Mouse (Mus musculus) CH12.LX (cell line): ENCODE data around the gene Ubald2. TPM values are rescaled to one million over a fixed set of nuclear protein-coding genes. Genes with fewer than 3 reads are reported as not detected.

Experiments
- DNase-seq: peaks from one replicate; pipeline ENCODE4 v3.0.0-alpha.2; 2013; ENCODE audit errors: extremely low read depth
- H3K27ac ChIP-seq: 2 replicates; pipeline ENCODE4 v1.5.1; 2012; ENCODE audit warnings: low read depth, mild to moderate bottlenecking, control low read depth, moderate library complexity; ENCODE audit not compliant: insufficient read depth
- H3K27me3 ChIP-seq: replicated peaks from 2 replicates; pipeline ENCODE3; 2012; ENCODE audit warnings: inconsistent platforms
- H3K36me3 ChIP-seq, 2 experiments: replicated peaks in 1 of 2; 2 replicates each; pipeline versions ENCODE3 to v1.6.1; 2012; ENCODE audit warnings: inconsistent platforms in 1 of 2, low read length in 1 of 2, mild to moderate bottlenecking in 1 of 2, mixed read lengths in 1 of 2, moderate library complexity in 1 of 2; ENCODE audit not compliant: control insufficient read depth in 1 of 2, insufficient read depth in 1 of 2
- H3K4me1 ChIP-seq, 2 experiments: 2 replicates each; pipeline ENCODE4 v1.6.1; 2012; ENCODE audit warnings: inconsistent platforms in 1 of 2, moderate library complexity in 1 of 2; ENCODE audit not compliant: insufficient read depth in 2 of 2, control insufficient read depth in 1 of 2
- H3K4me2 ChIP-seq: 2 replicates; pipeline ENCODE4 v1.6.1; 2012; ENCODE audit warnings: low read depth, mild to moderate bottlenecking, control low read depth; ENCODE audit not compliant: poor library complexity, insufficient read depth, severe bottlenecking
- H3K4me3 ChIP-seq, 3 experiments: fragments of 150-350 bp in 1 of 3; sonication (generic) in 1 of 3; replicated peaks in 1 of 3; 2 replicates each; pipeline versions ENCODE3 to v1.5.1; 2011 to 2012; ENCODE audit warnings: low read depth in 2 of 3, low read length in 2 of 3, mild to moderate bottlenecking in 2 of 3, moderate library complexity in 2 of 3, control low read depth in 1 of 3, improper control_type of control experiment in 1 of 3, inconsistent platforms in 1 of 3, mixed read lengths in 1 of 3; ENCODE audit not compliant: poor library complexity in 1 of 3
- H3K79me2 ChIP-seq: replicated peaks from 2 replicates; pipeline ENCODE4 v1.6.1; 2012; ENCODE audit warnings: mild to moderate bottlenecking, moderate library complexity; ENCODE audit not compliant: control insufficient read depth, poor library complexity, insufficient read depth, severe bottlenecking; ENCODE audit errors: extremely low read depth
- H3K9ac ChIP-seq: 2 replicates; pipeline ENCODE4 v1.6.1; 2012; ENCODE audit warnings: low read depth, mild to moderate bottlenecking, control low read depth, moderate library complexity; ENCODE audit not compliant: insufficient read depth
- H3K9me3 ChIP-seq: replicated peaks from 2 replicates; pipeline ENCODE3; 2012; ENCODE audit warnings: low read length, inconsistent platforms, mixed read lengths
- BHLHE40 ChIP-seq: IDR thresholded peaks from 2 replicates; pipeline ENCODE4 v1.6.1; 2011; ENCODE audit warnings: mild to moderate bottlenecking, low read depth, low read length, improper control_type of control experiment
- CHD1 ChIP-seq: IDR thresholded peaks from 2 replicates; pipeline ENCODE4 v1.6.1; 2012; ENCODE audit warnings: low read depth, low read length, improper control_type of control experiment, inconsistent platforms
- CHD2 ChIP-seq: IDR thresholded peaks from 2 replicates; pipeline ENCODE4 v1.6.1; 2011; ENCODE audit warnings: low read length, improper control_type of control experiment
- CTCF ChIP-seq, 2 experiments: IDR thresholded peaks in 1 of 2; conservative IDR thresholded peaks in 1 of 2; 2 replicates each; pipeline ENCODE4 v1.5.1; 2011 to 2012; ENCODE audit warnings: low read depth in 2 of 2, low read length in 2 of 2, improper control_type of control experiment in 1 of 2, inconsistent platforms in 1 of 2, mild to moderate bottlenecking in 1 of 2, moderate library complexity in 1 of 2
- E2F4 ChIP-seq: IDR thresholded peaks from 2 replicates; pipeline ENCODE4 v1.6.1; 2011; ENCODE audit warnings: low read depth, low read length, improper control_type of control experiment; ENCODE audit not compliant: insufficient replicate concordance
- ELF1 ChIP-seq: IDR thresholded peaks from 2 replicates; pipeline ENCODE4 v1.6.1; 2014; ENCODE audit warnings: low read depth, mild to moderate bottlenecking, inconsistent platforms, low read length, improper control_type of control experiment
- EP300 ChIP-seq: IDR thresholded peaks from 2 replicates; pipeline ENCODE4 v1.6.1; 2011; ENCODE audit warnings: low read length, improper control_type of control experiment
- ETS1 ChIP-seq: conservative IDR thresholded peaks from 2 replicates; pipeline ENCODE4 v1.6.1; 2012; ENCODE audit warnings: low read depth, mild to moderate bottlenecking, inconsistent platforms, low read length, improper control_type of control experiment, moderate library complexity
- HCFC1 ChIP-seq: IDR thresholded peaks from 2 replicates; pipeline ENCODE4 v1.6.1; 2012; ENCODE audit warnings: low read depth, mild to moderate bottlenecking, inconsistent platforms, low read length, improper control_type of control experiment
- IRF4 ChIP-seq: IDR thresholded peaks from 2 replicates; pipeline ENCODE4 v1.6.1; 2014; ENCODE audit warnings: low read depth, mild to moderate bottlenecking, inconsistent platforms, low read length, improper control_type of control experiment
- JUN ChIP-seq: IDR thresholded peaks from 2 replicates; pipeline ENCODE4 v1.6.1; 2011; ENCODE audit warnings: low read depth, mild to moderate bottlenecking, low read length, improper control_type of control experiment, moderate library complexity; ENCODE audit not compliant: insufficient read depth
- JUND ChIP-seq: conservative IDR thresholded peaks from 2 replicates; pipeline ENCODE4 v1.6.1; 2011; ENCODE audit warnings: low read depth, low read length, improper control_type of control experiment
- MAX ChIP-seq: IDR thresholded peaks from 2 replicates; pipeline ENCODE4 v1.6.1; 2011; ENCODE audit warnings: low read length, improper control_type of control experiment
- MEF2A ChIP-seq: IDR thresholded peaks from 2 replicates; pipeline ENCODE4 v1.6.1; 2014; ENCODE audit warnings: low read depth, mild to moderate bottlenecking, inconsistent platforms, low read length, improper control_type of control experiment, borderline replicate concordance
- MXI1 ChIP-seq: IDR thresholded peaks from 2 replicates; pipeline ENCODE4 v1.6.1; 2011; ENCODE audit warnings: mild to moderate bottlenecking, low read depth, low read length, improper control_type of control experiment
- MYC ChIP-seq: IDR thresholded peaks from 2 replicates; pipeline ENCODE4 v1.6.1; 2011; ENCODE audit warnings: low read depth, mild to moderate bottlenecking, improper control_type of control experiment, low read length
- NELFE ChIP-seq: IDR thresholded peaks from 2 replicates; pipeline ENCODE4 v1.6.1; 2011; ENCODE audit warnings: low read depth, low read length, improper control_type of control experiment
- NRF1 ChIP-seq: IDR thresholded peaks from 2 replicates; pipeline ENCODE4 v1.6.1; 2014; ENCODE audit warnings: low read depth, mild to moderate bottlenecking, inconsistent platforms, low read length, improper control_type of control experiment, moderate library complexity
- UBTF ChIP-seq: IDR thresholded peaks from 2 replicates; pipeline ENCODE4 v1.6.1; 2012; ENCODE audit warnings: low read depth, mild to moderate bottlenecking, inconsistent platforms, low read length, improper control_type of control experiment, moderate library complexity
- USF1 ChIP-seq: IDR thresholded peaks from 2 replicates; pipeline ENCODE4 v1.6.1; 2014; ENCODE audit warnings: low read depth, mild to moderate bottlenecking, inconsistent platforms, low read length, improper control_type of control experiment
- ZC3H11A ChIP-seq: IDR thresholded peaks from 2 replicates; pipeline ENCODE4 v1.6.1; 2012; ENCODE audit warnings: low read depth, mild to moderate bottlenecking, inconsistent platforms, low read length, improper control_type of control experiment
- ZKSCAN1 ChIP-seq: IDR thresholded peaks from 2 replicates; pipeline ENCODE4 v1.6.1; 2012; ENCODE audit warnings: low read depth, inconsistent platforms, low read length, improper control_type of control experiment, borderline replicate concordance
- ZNF384 ChIP-seq: IDR thresholded peaks from 2 replicates; pipeline ENCODE4 v1.6.1; 2012; ENCODE audit warnings: low read depth, low read length, improper control_type of control experiment, inconsistent platforms
- dilution Hi-C: fragments of 300-500 bp; cut with MboI; formaldehyde crosslinking; loops from 2 replicates; pipeline ENCODE4 v1.14.3; 2020; ENCODE audit warnings: low sequenced_read_pairs; ENCODE audit not compliant: extremely low pct_unique_long_range_greater_than_20kb, extremely low pct_ligation_motif_present
- in situ Hi-C: fragments of 300-500 bp; cut with MboI; formaldehyde crosslinking; loops from 3 replicates; pipeline ENCODE4 v1.14.3; 2019; ENCODE audit warnings: low sequenced_read_pairs, low pct_ligation_motif_present, low pct_unique_long_range_greater_than_20kb, mixed read lengths
- polyA plus RNA-seq: library from polyadenylated mRNA; unstranded; fragments of >175 nt; gene quantifications from 2 replicates; pipeline ENCODE4 v1.2.1, GENCODE M21; 2012; ENCODE audit warnings: low read depth; ENCODE audit not compliant: insufficient read length
- total RNA-seq, 2 experiments: library from RNA; depleted of rRNA; stranded (reverse); fragments of 300-350 nt in 1 of 2; fragments of >200 nt in 1 of 2; gene quantifications; 2 replicates each; pipeline ENCODE4 v1.2.3; 2012 to 2014

Ubald2 gene
- total and polyA plus RNA-seq, 3 experiments: 228 to 436 (median 336) TPM

GRCm38 (mm10) chr11:116429862-116430613, 3.9 kb upstream of the Ubald2 start:
- Histone ChIP-seq H3K9me3 (no peaks in the 10 kb centered on the region), H3K4me2 (peak overlapping the region; percentile 74), H3K79me2 (peaks cover 9% of the 10 kb centered on the region)
- TF ChIP-seq NRF1: no peak
- no peak for TF ChIP-seq MXI1
- TF ChIP-seq CHD1: no peak
- TF ChIP-seq MYC: no peak
- peak; percentile 53; the same call in 1 of the 2 replicates for TF ChIP-seq ETS1
- no peak for TF ChIP-seq E2F4
- TF ChIP-seq JUN: no peak
- peak; percentile 53 for TF ChIP-seq ZNF384
- TF ChIP-seq NELFE: no peak
- TF ChIP-seq ZC3H11A: no peak
- TF ChIP-seq IRF4: 0 out of 2 replicates have a peak, but pooled peaks have one; percentile 63
- no peak for TF ChIP-seq ZKSCAN1
- no peak for TF ChIP-seq CHD2
- TF ChIP-seq EP300: peak; percentile 52; the same call in 1 of the 2 replicates
- TF ChIP-seq MEF2A: no peak
- no peak for TF ChIP-seq JUND
- TF ChIP-seq USF1: no peak
- TF ChIP-seq BHLHE40: peak; percentile 48; the same call in 1 of the 2 replicates
- peak; percentile 18; the same call in 1 of the 2 replicates for TF ChIP-seq ELF1
- no peak for TF ChIP-seq CTCF (conservative IDR thresholded peaks at IDR 0.05 in 1 of 2, IDR thresholded peaks at IDR 0.05 in 1 of 2; ENCODE audit: low read depth in 2 of 2, low read length in 2 of 2)
- no peak for TF ChIP-seq UBTF
- no peak for TF ChIP-seq HCFC1
- TF ChIP-seq MAX: no peak
- TF ChIP-seq, all 38 proteins: peak for 6
- in situ Hi-C loops: no loop called here
- Histone ChIP-seq H3K4me1 (peaks cover 29 to 71% of the 10 kb centered on the region in 2 experiments), H3K27ac (peak overlapping the region; percentile 79), H3K27me3 (no peaks in the 10 kb centered on the region), H3K4me3 (no peak overlapping the region), H3K36me3 (peaks cover 2 to 3% of the 10 kb centered on the region in 2 experiments), H3K9ac (peak overlapping the region; percentile 32)
- no peak for DNase-seq
- dilution Hi-C loops: no loop called here
